Mouse (Mus musculus) erythroid progenitor cell, adult 5-6 weeks (primary cell): Measurements from ENCODE around the gene Slc16a4. TPM values are rescaled to one million over a fixed set of nuclear protein-coding genes. Genes with fewer than 3 reads are reported as not detected.
"Not testable (repeated sequence)": the region's sequence is repeated elsewhere in the genome, so short reads cannot be mapped to it uniquely, and the experiment has no call there.

Source experiments
- ATAC-seq: replicated peaks from 2 replicates; pipeline ENCODE4 v1.8.0; 2016; ENCODE audit warnings: moderate number of reproducible peaks, mild to moderate bottlenecking, moderate TSS enrichment, inconsistent platforms; ENCODE audit not compliant: poor library complexity, low FRiP score, severe bottlenecking
- total RNA-seq, 2 experiments: library from RNA; stranded (forward) in 1 of 2; stranded (reverse) in 1 of 2; fragments of 150-400 nt in 1 of 2; fragments of 186-747, 209-891 nt in 1 of 2; gene quantifications; 2 replicates each; pipeline versions ENCODE4 v1.2.3 to v1.2.4; 2015 to 2017; ENCODE audit warnings: low replicate concordance in 2 of 2

The Slc16a4 gene
- total RNA-seq, 2 experiments from 2014 or later = not detected

DNA sequence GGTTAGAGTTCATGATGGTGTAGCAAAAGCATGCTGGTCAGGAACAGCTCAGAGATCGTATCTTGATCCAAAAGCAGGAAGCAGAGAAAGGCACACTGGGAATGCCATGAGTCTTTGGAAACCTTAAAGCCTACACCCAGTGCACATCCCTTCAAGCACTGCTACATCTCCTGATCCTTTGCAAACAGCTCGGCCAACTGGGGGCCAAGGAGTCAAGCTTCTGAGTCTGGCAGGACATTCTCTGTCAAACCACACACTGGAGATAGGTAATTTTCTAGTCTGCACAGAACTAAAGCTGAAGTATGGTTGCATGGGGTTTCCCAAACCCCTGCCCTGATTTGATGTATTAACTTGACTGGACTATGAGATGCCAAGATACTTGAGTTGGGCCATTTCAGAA is 4.9 kb upstream of the Slc16a4 start:
- ATAC-seq = no peak

DNA sequence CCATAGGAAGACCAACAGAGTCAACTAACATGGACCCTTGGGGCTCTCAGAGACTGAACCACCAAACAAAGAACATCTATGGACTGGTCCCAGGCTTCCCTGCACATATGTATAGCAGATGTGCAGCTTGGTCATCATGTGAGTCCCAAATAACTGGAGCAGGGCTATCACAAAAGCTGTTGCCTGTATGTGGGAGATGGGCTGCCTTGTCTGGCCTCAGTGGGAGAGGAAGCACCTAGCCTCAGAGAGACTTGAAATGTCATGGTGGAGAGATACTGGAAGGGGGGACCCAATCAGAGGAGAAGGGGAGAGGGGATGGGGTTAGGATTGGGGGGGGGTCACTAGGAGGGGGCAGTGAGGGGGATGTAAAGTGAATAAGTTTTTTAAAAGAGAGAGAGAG is 3.7 kb upstream of the Slc16a4 start:
- no peak for ATAC-seq

DNA sequence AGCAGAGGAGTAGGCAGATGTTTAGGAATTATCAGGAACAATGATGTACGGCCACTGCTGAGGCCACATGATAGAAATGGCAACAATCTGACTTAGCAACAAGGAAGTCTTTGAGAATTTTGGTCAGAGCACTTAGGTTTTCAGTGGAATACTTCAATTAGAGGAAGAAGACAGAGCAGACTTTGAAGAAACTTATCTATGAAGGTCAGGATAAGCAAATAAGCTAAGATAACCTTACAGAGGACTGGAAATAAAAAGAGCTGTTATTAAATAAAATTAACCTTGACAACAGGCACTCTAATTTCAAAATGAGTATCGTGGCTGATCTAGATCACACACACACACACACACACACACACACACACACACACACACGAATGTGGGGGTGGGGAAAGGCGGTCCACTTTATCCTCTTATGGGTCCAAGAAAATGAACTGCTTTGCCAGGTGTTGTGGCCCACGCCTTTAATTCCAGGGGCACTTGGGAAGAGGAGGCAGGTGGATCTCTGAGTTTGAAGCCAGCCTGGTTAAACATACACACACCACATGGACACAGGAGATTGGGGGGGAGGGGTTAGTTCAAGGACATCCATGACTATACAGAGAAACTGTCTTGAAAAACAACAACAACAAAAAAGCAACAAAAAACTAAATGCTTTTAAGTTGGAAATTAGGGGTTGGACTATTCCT is 4.8 kb downstream of the Slc16a4 start:
- no peak for ATAC-seq

DNA sequence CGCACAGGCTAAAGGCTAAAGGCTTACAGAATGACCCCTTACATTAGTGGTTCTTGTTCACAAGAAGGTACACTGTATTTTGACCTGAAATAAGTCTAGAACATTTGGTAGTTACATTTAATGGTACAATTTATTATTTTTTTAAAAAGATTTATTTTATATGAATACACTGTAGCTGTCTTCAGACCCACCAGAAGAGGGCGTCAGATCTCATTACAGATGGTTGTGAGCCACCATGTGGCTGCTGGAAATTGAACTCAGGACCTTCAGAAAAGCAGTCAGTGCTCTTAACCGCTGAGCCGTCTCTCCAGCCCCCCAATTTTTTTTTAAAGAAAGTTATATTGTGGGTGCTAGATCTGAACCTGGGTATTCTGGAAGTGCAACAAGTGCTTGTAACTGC is 5.9 kb downstream of the Slc16a4 start:
- not testable (repeated sequence) for ATAC-seq

DNA sequence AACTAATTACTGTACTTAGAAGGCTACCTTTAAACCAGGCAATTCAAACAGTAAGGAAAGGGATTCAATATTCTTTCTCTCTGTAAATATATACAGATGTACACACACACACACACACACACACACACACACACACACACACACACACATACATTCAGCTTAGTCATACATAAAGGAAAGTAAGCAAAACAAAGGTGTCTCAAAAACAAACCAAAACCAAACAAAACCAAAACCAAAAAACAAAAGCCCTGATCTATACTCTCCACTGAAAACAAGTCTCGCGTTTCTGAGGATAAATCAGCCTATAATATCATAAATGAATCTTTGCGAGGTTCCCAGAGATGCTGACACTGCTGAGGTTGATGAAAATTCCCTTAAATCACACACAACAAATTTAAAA is 26.3 kb downstream of the Slc16a4 start:
- ATAC-seq = no peak

DNA sequence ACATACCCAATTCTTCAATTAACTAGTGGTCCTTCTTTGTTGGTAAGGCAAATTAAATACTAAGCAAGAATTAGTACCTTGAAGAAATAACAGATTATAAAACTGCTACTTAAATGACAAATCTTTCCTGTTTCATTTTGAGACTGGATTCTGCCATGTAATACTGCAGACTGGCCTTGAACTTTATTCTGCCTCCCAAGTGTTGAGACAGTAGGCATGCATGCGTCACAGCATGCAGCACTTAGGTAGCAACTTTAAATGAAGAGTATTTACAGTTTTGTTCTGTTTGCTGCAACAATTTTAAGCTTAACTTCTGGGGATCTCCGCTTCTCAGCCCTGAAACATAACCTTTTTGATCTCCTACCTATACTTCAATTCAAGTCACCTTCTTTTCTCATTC is 30.1 kb downstream of the Slc16a4 start:
- ATAC-seq = no peak

DNA sequence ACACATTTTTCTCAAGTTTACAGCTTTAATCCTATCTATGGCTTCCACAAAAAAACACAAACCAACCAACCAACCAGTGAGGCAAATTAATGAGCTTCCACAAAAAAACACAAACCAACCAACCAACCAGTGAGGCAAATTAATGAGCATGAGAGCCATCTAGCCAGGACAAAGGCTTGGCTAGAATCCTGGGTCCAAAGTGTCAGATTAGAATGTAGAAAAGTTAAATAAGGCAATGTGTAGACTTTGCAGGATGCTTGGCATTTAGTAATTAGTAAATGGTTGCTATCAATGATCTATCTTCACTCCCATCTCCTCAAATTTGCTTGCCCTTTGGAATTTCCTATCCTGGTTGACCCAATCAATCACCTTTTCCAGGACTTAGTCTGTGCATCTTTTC is 30.7 kb downstream of the Slc16a4 start:
- ATAC-seq = no peak

DNA sequence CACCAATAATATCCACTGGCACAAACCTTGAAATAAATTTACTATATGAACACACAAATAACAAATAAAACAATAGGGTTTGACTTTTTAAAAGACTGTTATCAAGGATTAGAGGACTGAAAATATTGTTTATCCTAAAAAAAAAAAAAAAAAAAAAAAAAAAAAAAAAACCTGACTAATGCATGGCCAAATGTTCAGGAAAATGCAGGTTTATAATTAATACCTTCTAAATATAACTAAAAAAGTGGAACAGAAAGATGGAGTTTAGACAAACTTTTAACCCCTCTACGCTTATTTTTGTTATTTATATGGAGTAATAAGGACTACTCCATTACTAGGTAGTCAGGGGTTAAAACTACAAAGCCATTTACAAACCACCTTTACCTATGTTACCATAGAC is 35.4 kb downstream of the Slc16a4 start:
- ATAC-seq = no peak

DNA sequence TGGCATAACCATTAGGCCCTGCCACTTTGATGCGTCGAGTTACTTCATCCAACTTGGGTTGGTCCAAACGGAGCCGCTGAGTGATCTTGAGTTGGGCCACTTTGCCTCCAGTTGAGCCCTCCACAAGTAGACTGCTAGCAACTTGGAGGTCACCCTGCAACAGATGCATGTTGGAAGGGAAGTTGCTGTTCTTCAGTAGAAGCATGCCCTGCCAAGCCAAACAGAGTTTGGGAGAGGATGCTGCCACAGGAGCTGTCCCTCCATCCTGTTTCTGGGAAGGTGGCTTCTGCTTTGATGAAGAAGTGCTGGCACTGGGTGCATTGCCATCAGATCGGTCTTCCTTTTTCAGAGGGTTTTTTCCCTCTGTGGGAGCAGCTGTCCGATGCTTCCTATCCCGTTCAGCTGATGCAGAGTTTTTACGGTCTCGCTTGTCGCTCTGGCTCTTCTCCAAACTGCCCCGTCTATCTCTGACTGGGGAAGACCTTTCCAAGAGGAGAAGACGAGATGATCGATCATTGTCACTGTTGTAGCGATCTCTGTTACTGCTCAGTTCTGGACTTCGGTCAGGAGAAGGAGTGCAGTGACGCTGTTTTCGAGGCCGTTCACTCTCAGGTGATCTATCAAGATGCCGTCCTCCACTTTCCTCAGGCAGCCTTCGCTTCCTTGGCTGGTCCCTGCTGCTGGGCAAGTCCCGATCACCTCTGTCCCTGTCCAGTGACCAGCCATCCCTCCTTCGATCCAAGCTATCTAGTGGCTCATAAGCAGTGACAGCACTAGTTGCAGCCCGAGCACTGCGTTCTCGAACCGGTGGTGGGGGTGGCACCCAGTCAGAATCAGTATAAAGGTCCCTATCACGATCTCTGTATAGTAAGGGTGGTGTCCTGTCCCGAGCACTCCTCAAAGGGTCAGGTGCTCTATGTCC is 39.7 kb downstream of the Slc16a4 start:
- no peak for ATAC-seq

DNA sequence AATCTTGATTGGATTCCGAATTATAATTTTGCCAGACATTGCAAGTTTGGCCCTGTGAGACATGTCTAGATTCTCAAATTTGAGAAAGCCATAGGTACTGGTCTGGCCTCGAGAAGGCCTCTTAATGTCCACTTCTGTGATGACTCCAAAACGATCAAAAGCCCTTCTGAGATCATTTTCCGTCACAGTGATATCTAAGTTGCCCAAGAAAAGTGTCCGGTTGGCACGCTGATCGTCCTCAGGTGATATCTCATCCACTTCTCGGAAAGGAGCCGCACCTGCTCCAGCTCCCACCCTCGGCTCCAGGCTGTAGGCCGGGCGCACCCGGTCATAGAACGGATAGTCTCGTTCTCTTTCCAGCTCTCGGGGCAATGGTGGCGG is 40.7 kb downstream of the Slc16a4 start:
- no peak for ATAC-seq

DNA sequence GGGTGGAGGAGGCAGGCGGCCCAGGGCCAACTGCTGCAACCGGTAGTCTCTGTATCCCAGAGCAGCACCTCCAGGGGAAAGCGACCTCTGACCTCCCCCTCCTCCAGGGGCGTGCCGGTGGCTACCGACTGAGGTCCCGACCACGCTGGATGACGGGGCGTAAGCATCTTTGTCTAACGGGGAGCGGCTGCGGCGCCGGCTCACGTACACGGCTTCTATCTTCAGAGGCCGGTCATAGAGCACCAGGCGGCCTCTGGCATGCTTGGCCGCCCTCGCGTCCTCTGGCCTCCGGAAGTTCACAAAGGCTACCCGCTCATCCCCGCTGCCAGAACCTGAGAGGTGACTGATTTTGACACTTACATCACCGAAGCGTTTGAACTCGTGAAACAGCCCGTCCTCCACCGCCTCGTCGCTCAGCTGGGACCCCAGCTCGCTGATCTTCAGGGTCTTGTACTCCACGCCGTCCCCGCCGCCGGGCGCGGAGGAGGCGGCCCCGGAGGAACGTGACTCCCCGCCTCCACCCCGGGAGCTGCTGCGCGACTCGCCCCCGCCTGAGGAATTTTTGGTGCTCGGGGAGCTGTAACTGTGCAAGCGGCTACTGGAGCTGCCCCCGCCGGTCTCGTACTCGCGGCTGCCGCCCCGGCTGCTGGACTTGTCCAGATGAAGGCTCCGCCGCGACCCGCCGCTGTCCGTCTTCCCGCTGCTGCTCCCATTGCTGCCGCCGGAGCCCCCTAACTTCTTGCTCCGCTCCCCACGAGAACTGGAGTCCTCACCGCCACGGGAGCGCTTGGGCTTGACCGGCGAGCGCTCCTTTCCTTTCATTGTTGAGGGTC is 41.3 kb downstream of the Slc16a4 start:
- no peak for ATAC-seq

DNA sequence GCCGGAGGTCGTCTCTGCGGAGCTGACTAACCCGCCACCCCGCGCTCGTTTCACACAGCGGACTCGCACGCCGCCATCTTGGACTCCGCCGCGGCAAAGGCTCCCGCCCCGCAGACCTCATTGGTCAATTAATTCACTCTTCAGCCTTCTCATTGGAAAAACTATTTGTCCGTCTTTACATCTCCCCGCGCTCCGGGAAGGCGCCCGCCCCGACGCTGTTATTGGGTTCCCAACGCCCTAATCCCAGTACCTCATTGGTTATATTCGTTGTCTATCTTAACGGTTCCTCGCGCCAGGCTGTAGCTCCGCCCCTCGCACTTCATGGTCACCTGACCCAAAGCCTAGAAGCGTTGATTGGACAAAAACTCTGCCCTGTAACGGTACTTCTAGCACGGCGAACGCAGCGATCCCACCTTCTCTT is 41.9 kb downstream of the Slc16a4 start:
- peak; percentile 84 for ATAC-seq

DNA sequence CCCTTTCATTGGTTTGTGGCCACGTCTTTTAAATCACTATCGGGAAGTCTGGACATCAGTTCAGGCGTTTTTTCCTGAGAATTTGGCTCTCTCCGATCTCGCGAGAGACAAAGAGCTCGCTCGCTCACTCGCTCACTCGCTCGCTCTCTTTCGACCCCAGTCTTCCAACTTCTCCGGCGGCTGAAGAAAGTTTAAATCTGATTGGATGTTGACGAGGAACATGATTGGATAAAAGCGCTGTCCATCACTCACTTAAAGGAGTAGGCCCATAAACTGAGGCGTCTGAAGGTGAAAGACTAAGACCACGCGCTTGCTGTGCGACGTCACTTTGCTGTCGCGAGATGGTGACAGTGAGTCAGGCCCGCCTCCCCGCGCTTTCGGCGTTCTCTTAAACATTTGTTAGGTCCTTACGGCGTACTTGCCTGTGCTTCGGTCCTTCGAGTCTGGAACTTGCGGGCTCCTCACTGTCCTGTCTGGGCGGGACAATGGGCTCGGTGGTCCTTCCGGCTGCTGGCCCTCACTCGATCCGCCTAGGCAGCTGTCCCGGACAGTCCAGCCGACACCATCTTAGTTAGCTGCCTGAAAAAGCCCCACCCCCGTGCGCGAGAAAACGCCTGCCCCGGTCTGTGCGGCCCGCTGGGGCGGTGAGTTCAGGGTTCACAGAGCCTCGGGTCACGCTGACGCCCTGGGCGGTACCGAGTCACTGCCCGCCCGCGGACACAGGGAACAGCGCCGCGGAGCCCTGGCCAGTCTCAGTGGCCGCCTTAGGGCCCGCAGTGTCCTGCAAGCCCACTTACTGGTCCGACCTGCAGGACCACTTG is 42.6 kb downstream of the Slc16a4 start, which contains the start of gene Rbm15:
Gene Rbm15, minus strand, starts transcription at position 293 of the 821 bp plus-strand sequence.
- ATAC-seq = peak; percentile 79

DNA sequence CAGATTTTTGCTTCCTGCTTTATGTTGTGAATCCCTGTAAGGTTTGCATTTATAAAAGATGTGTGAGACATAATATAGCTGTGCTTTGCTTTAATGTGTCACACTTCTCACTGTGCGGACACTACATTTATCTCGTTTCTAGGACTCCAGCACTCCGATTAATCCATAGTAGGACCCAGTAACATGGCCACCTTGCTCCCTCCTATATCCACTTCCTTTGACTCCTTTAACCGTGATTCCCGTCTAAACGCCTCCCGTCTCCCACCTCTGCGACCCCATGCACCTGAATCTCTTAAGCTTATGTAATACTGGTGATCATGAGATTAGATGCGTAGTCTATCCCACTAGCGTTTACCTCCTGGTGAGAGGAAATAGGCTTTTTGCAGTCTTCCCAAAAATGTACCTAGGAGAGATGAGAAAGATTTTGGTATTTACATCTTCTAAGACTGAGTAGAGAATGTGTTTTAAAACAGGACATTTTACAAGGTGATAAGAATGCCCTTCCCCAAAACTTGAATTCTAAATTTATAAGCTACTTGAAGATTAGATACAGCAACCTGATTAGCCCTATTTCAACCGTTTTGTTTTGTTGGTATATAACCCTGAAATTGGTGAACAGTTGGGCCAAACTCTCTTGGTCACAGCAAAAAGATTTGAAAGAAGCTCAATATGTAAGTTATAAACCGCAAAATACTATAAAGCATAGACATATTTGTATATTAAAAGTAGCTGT is 43.3 kb downstream of the Slc16a4 start:
- ATAC-seq = no peak

DNA sequence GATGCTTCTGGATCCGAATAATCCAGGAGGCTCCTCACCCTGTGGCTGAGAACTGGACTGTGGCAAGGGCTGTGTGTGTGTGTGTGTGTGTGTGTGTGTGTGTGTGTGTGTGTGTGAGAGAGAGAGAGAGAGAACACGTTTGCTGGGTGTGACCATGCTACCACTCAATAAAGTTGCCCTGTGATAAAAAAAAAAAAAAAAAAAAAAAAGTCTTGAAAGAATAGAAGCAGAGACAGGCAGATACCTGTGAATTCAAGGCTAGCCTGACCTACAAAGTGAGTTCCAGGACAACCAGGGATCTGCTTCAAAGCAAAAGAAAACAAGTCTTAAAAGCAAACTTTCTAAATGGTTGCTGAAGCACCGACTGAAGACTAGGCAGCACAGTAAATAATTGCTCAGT is 52.9 kb downstream of the Slc16a4 start:
- no peak for ATAC-seq

DNA sequence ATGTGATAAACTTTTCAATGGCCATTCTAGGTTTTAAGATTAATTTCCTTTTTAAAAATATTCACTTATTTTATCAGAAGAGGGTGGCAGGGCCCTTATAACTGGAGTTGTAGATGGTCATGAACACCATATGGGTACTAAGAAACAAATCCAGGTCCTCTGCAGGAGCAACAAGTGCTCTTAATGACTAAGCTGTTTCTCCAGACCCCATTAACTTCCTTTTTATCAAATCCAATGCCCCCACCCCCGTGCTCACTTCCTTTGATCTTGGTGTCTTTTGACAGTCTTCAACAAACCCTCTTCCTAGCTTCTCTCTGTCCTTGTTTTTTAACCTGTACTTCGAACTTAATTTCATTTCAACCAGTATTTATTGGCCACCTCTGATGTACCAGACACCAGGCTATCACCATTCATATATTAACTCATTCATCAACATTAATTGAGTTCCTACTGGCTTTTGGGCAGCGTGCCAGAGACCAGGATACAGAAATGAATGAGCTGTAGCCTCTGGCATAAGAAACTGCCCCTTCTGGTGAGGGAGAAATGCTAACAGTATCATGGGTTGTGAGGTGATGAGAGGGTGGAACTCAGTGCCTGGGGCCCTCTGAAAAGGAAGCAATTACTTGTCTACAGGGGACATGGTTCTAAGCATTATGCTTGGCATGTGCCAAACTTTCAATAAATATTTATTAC is 54.1 kb downstream of the Slc16a4 start:
- 0 out of 2 replicates have a peak, but pooled peaks have one; percentile 34 for ATAC-seq

DNA sequence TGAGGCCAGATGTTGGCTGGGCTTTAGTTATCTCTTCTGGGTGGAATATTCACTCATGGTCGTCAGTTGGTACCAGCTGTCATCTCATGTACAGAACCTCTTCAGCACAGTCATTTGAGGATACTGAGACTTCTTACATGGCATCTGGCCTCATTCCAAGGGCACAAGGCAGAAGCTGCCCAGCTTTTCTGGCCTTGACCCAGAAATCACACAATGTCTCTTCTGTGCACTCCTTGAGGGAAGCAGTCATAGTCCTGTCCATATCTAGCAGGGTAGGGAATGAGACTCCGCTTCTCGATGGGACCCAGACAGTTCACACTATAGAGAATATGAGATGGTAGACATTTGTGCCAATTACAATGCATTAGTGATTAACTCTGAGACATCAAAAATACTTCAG is 58.0 kb downstream of the Slc16a4 start:
- no peak for ATAC-seq

DNA sequence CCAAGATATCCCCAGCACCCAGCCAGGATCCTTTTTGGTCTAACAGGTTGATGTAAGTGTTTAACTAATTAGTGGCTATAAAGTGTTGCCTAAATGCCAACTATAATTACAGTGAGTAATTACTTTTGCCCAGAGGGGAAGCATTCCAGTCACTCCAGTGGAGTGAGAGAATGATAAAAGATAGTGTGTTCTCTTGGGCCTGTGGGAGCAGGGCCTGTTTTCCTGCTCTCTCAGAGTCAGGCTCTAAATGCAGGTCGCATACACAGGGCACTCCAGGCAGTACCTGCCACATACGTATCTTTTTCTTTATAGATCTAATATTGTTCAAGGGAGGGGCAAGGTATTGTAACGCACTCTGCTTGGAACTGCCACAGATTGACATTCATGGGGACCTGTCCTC is 60.7 kb downstream of the Slc16a4 start:
- no peak for ATAC-seq
